In the genomic region with DNA sequence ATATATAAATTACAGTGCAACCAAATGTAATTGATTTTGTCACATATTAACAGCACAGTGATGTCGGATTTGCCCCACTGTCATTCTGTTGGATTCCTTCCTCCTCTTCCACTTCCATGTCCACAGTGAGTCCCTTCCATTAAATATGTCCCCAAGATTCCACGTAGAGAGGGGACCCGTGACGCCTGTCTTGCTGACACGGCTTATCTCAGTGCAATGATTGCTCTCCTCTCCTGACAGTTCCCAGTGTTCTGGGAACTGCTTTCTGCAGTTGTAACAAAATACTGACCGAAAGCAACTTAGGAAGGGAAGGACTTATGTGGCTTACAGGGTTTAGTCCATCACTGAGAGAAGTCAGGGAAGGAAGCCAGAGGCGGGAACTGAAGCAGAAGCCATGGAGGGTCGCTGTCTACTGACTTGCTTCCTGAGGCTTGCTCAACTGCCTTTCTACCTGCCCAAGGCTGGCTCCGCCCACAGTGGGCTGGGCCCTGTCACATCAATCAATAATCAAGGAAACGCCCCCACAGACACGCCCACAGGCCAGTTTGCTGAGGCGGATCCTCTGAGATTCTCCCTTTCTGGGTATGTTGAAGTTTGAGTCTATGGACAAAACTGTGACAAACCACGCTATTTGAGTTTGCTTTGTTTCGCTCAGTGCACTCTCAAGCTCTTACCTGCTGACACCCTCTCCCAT, we compare ENCODE assay signal across 9 mouse cellular contexts.
DNase-seq lines count a peak whose midpoint lies in the region; ATAC-seq and TF ChIP-seq lines count a peak whose summit lies in the region.
"Had no signal": no experiment of that assay in that cellular context is flagged by ENCODE, and none has a peak within 500 bp of the region (broad histone marks: within the 10 kb centered on the region; RNA-seq: fewer than 3 reads in every experiment).

No protein-coding gene starts in this region.

- 0 out of 2 replicates have a peak, but pooled peaks have one; percentile 9 for TF ChIP-seq CTCF in intestine, postnatal 0 days (IDR thresholded peaks at IDR 0.05; ENCODE audit: low read depth)

- no peak overlapping the region for H3K27ac ChIP-seq in intestine, postnatal 0 days (ENCODE audit: low read depth, low read length)
- no peak overlapping the region for H3K27ac ChIP-seq in midbrain, embryonic 10.5 days (replicated peaks)
- H3K27ac ChIP-seq: heart, adult 2 months had no signal

- peak overlapping the region; percentile 28 for H3K4me2 ChIP-seq in intestine, postnatal 0 days (replicated peaks; ENCODE audit: low read depth)

- DNase-seq in adrenal gland, postnatal 14 days, result peak; percentile 44
- DNase-seq in adrenal gland, postnatal 4 days (ENCODE audit: low spot score in 2 of 2), result no peak
- DNase-seq in ES-CJ7 (ENCODE audit: low read depth, low spot score), result peak; percentile 61
- peak; percentile 79 for DNase-seq in lung, postnatal 36 days
- no peak for DNase-seq in left cerebral cortex, adult 8-10 months (ENCODE audit: low spot score in 2 of 2)
- DNase-seq in Muller cell, postnatal 12 days (ENCODE audit: inconsistent ontology term), result no peak
- DNase-seq in midbrain, embryonic 10.5 days (ENCODE audit: low spot score), result no peak
- DNase-seq: heart, adult 2 months had no signal

- no peak overlapping the region for H3K9ac ChIP-seq in intestine, postnatal 0 days (ENCODE audit: low read depth, low read length)

- no peak overlapping the region for H3K4me3 ChIP-seq in intestine, postnatal 0 days (ENCODE audit: low read depth, low read length)
- no peak overlapping the region for H3K4me3 ChIP-seq in midbrain, embryonic 10.5 days
- H3K4me3 ChIP-seq: heart, adult 2 months had no signal

- H3K9me3 ChIP-seq in intestine, postnatal 0 days (ENCODE audit: control insufficient read depth), result no peaks in the 10 kb centered on the region
- H3K9me3 ChIP-seq in midbrain, embryonic 10.5 days (replicated peaks), result no peaks in the 10 kb centered on the region; the same call in 1 of the 2 replicates

- no peaks in the 10 kb centered on the region; the same call in 1 of the 2 replicates for H3K36me3 ChIP-seq in intestine, postnatal 0 days (ENCODE audit: control insufficient read depth, insufficient read depth)
- no peaks in the 10 kb centered on the region for H3K36me3 ChIP-seq in midbrain, embryonic 10.5 days

- WGBS in intestine, postnatal 0 days, result 34% methylated on average over 14 of the region's 14 CpGs
- WGBS in midbrain, embryonic 10.5 days, result 55% methylated on average over 14 of the region's 14 CpGs

- peak; percentile 78 for ATAC-seq in intestine, postnatal 0 days

- H3K4me1 ChIP-seq in intestine, postnatal 0 days (replicated peaks; ENCODE audit: control insufficient read depth, insufficient read depth, low read length), result no peaks in the 10 kb centered on the region
- H3K4me1 ChIP-seq in midbrain, embryonic 10.5 days, result peaks cover 10% of the 10 kb centered on the region

- H3K27me3 ChIP-seq in intestine, postnatal 0 days (replicated peaks; ENCODE audit: control insufficient read depth, insufficient read depth, low read length), result no peaks in the 10 kb centered on the region
- no peaks in the 10 kb centered on the region for H3K27me3 ChIP-seq in midbrain, embryonic 10.5 days (ENCODE audit: low read depth, poor library complexity, severe bottlenecking)

Comparison
In these comparisons a context has a peak if more than half of its experiments do, and no peak if none do; other contexts are left out.
1. DNase-seq: peak in adrenal gland, postnatal 14 days (single experiment), ES-CJ7 (single experiment) and lung, postnatal 36 days (single experiment); none in adrenal gland, postnatal 4 days (0 of 2), left cerebral cortex, adult 8-10 months (0 of 2), Muller cell, postnatal 12 days (single experiment) and midbrain, embryonic 10.5 days (single experiment).